Mouse (Mus musculus) cerebellum, adult 2 months (tissue): ENCODE measurements at regions not wholly inside any gene's neighbourhood (a gene's known extent, or its start where the extent isn't known, plus 50 kb on each side); places are given as distances from the start of the nearest gene placed in this dataset.

Experiments
- CTCF ChIP-seq: fragments of 200-500 bp; IDR thresholded peaks from 2 replicates; pipeline ENCODE4 v1.5.1; 2011; ENCODE audit warnings: low read depth, mild to moderate bottlenecking, control low read depth, low read length, moderate library complexity, borderline replicate concordance; ENCODE audit not compliant: insufficient read depth
- POLR2A ChIP-seq: fragments of 200-500 bp; IDR thresholded peaks from 2 replicates; pipeline ENCODE4 v1.6.1; 2011; ENCODE audit warnings: low read length, control low read depth, borderline replicate concordance; ENCODE audit not compliant: insufficient read depth

DNA sequence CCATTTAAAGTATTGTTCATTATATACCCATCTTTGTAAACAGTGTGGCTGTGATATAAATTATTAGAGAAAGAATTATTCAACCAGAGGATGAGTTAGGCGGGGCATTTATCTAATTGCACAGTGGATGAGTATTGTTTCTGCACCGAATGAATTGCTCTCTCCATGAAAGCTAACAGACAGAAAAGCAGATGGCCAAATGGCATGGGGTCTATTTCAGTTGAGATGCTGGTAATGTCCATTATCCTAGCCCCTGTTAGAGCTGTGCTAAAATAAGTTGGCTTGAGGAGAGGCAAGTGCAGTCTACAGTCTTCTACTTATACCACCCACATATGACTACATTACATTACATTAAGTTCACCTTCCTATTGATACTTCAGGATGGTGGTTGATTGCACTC is 475.8 kb downstream of the Igsf11 start:
- TF ChIP-seq CTCF (no peak), POLR2A (no peak)
